8 mouse cellular contexts compared by ENCODE assay signal in genomic region chr12:84316721-84317621, GRCm38 (mm10). TPM values are rescaled to one million over a fixed set of nuclear protein-coding genes. Genes with fewer than 3 reads are reported as not detected.
DNase-seq lines count a peak whose midpoint lies in the region; ATAC-seq and TF ChIP-seq lines count a peak whose summit lies in the region.

Gene Zfp410, plus strand, starts transcription at chr12:84316852.

- in situ Hi-C loops in ES-E14 (cut with MboI; ENCODE audit: low sequenced_read_pairs in 2 of 2, unreplicated experiment in 2 of 2), result no loop called here

- H3K9me3 ChIP-seq in ES-E14 (ENCODE audit: control insufficient read depth, insufficient read depth, low read depth, low read length), result no peaks in the 10 kb centered on the region
- H3K9me3 ChIP-seq in forebrain, embryonic 16.5 days (ENCODE audit: control insufficient read depth, low read length), result no peaks in the 10 kb centered on the region
- no peaks in the 10 kb centered on the region for H3K9me3 ChIP-seq in lung, embryonic 14.5 days (ENCODE audit: low read depth, low read length)

- peak; percentile 90 for DNase-seq in ES-E14 (ENCODE audit: low read depth, low spot score)
- peak; percentile 85 for DNase-seq in cerebellum, adult 11-12 months
- peak; percentile 82 to 90 for DNase-seq in heart, postnatal 36 days
- DNase-seq in layer of hippocampus, adult 2 months (ENCODE audit: low spot score in 2 of 2), result peak; percentile 77 to 78
- peak; percentile 96 for DNase-seq in lung, embryonic 14.5 days
- peak; percentile 85 for DNase-seq in thymus, adult 2 months

- peak within 1 kb of the TSS; percentile 69 to 99 for H3K4me3 ChIP-seq in ES-E14 (ENCODE audit: insufficient read depth in 1 of 2, low read depth in 1 of 2, low read length in 2 of 2, poor library complexity in 1 of 2, severe bottlenecking in 1 of 2)
- H3K4me3 ChIP-seq in forebrain, embryonic 16.5 days (replicated peaks; ENCODE audit: low read length), result peak within 1 kb of the TSS; percentile 91
- peak within 1 kb of the TSS; percentile 99 for H3K4me3 ChIP-seq in layer of hippocampus, adult 2 months
- peak within 1 kb of the TSS; percentile 98 for H3K4me3 ChIP-seq in lung, embryonic 14.5 days (ENCODE audit: low read depth, low read length)
- peak within 1 kb of the TSS; percentile 83 for H3K4me3 ChIP-seq in olfactory bulb, adult 2 months (ENCODE audit: insufficient read depth, low read depth, low read length)
- H3K4me3 ChIP-seq in thymus, adult 2 months (ENCODE audit: control insufficient read depth, insufficient read depth, low read length), result peak within 1 kb of the TSS; percentile 99

- no peak; the same call in 1 of the 2 replicates for TF ChIP-seq CTCF in layer of hippocampus, adult 2 months (conservative IDR thresholded peaks at IDR 0.05)
- no peak for TF ChIP-seq CTCF in lung, embryonic 14.5 days (IDR thresholded peaks at IDR 0.05; ENCODE audit: low read depth)
- TF ChIP-seq CTCF in olfactory bulb, adult 2 months (IDR thresholded peaks at IDR 0.05; ENCODE audit: insufficient read depth, low read depth, low read length), result no peak
- peak; percentile 29; the same call in 1 of the 2 replicates for TF ChIP-seq CTCF in thymus, adult 2 months (IDR thresholded peaks at IDR 0.05; ENCODE audit: borderline replicate concordance, control insufficient read depth, extremely low read depth, insufficient read depth, low read length, poor library complexity)

- H3K4me2 ChIP-seq in forebrain, embryonic 16.5 days (ENCODE audit: low read length), result peak within 1 kb of the TSS; percentile 63
- peak within 1 kb of the TSS; percentile 89 for H3K4me2 ChIP-seq in lung, embryonic 14.5 days

- peak; percentile 97 for ATAC-seq in forebrain, embryonic 16.5 days
- peak; percentile 98 for ATAC-seq in lung, embryonic 14.5 days (ENCODE audit: insufficient read depth)

- intact Hi-C loops in heart, postnatal 36 days (cut with DNase I), result no loop called here

- WGBS in forebrain, embryonic 16.5 days, result under 1% methylated on average over 77 of the region's 77 CpGs
- under 1% methylated on average over 76 of the region's 77 CpGs for WGBS in lung, embryonic 14.5 days
- under 1% methylated on average over 77 of the region's 77 CpGs for WGBS in olfactory bulb, adult 2 months
- under 1% methylated on average over 77 of the region's 77 CpGs for WGBS in thymus, adult 2 months

- no peaks in the 10 kb centered on the region for H3K36me3 ChIP-seq in ES-E14 (ENCODE audit: control insufficient read depth, insufficient read depth, low read length, poor library complexity, severe bottlenecking)
- no peaks in the 10 kb centered on the region; the same call in 1 of the 2 replicates for H3K36me3 ChIP-seq in forebrain, embryonic 16.5 days (ENCODE audit: control insufficient read depth, insufficient read depth)
- H3K36me3 ChIP-seq in lung, embryonic 14.5 days (ENCODE audit: insufficient read depth), result no peaks in the 10 kb centered on the region
- no peaks in the 10 kb centered on the region for H3K36me3 ChIP-seq in thymus, adult 2 months (ENCODE audit: control insufficient read depth, insufficient read depth, low read length)

- H3K27ac ChIP-seq in ES-E14 (ENCODE audit: insufficient read depth, low read depth, low read length, poor library complexity, severe bottlenecking), result peak within 1 kb of the TSS; percentile 19; the same call in 1 of the 2 replicates
- H3K27ac ChIP-seq in forebrain, embryonic 16.5 days (ENCODE audit: low read length), result peak within 1 kb of the TSS; percentile 95
- H3K27ac ChIP-seq in layer of hippocampus, adult 2 months, result peak within 1 kb of the TSS; percentile 92
- H3K27ac ChIP-seq in lung, embryonic 14.5 days (ENCODE audit: low read depth), result peak within 1 kb of the TSS; percentile 97
- H3K27ac ChIP-seq in olfactory bulb, adult 2 months (ENCODE audit: insufficient read depth, low read depth, low read length), result peak within 1 kb of the TSS; percentile 93
- H3K27ac ChIP-seq in thymus, adult 2 months (ENCODE audit: control insufficient read depth, insufficient read depth, low read length), result peak within 1 kb of the TSS; percentile 74

- TF ChIP-seq POLR2A in olfactory bulb, adult 2 months (IDR thresholded peaks at IDR 0.05; ENCODE audit: insufficient read depth, low read depth, low read length), result peak; percentile 48
- TF ChIP-seq POLR2A in thymus, adult 2 months (IDR thresholded peaks at IDR 0.05; ENCODE audit: control insufficient read depth, extremely low read depth, insufficient read depth, low read length, poor library complexity), result peak; percentile 77

- peak within 1 kb of the TSS; percentile 82 for H3K9ac ChIP-seq in ES-E14 (ENCODE audit: insufficient read depth, low read depth, low read length, poor library complexity, severe bottlenecking)
- H3K9ac ChIP-seq in forebrain, embryonic 16.5 days (replicated peaks; ENCODE audit: low read depth, low read length), result peak within 1 kb of the TSS; percentile 86
- peak within 1 kb of the TSS; percentile 98 for H3K9ac ChIP-seq in lung, embryonic 14.5 days

- H3K27me3 ChIP-seq in forebrain, embryonic 16.5 days (replicated peaks; ENCODE audit: control insufficient read depth, insufficient read depth, low read length), result no peaks in the 10 kb centered on the region
- H3K27me3 ChIP-seq in lung, embryonic 14.5 days (ENCODE audit: insufficient read depth, low read length), result no peaks in the 10 kb centered on the region
- H3K27me3 ChIP-seq in thymus, adult 2 months (ENCODE audit: control insufficient read depth, insufficient read depth, low read length), result no peaks in the 10 kb centered on the region

- peaks cover 0 to 4% of the 10 kb centered on the region in 2 experiments; a peak in 1 of 4 replicates for H3K4me1 ChIP-seq in ES-E14 (ENCODE audit: control insufficient read depth in 2 of 2, insufficient read depth in 2 of 2, low read length in 2 of 2, poor library complexity in 1 of 2)
- peaks cover 17% of the 10 kb centered on the region for H3K4me1 ChIP-seq in forebrain, embryonic 16.5 days (replicated peaks; ENCODE audit: control insufficient read depth, insufficient read depth, low read length)
- 0 out of 2 replicates have a peak, but pooled peaks cover 8% of the 10 kb centered on the region for H3K4me1 ChIP-seq in lung, embryonic 14.5 days (ENCODE audit: insufficient read depth)
- H3K4me1 ChIP-seq in olfactory bulb, adult 2 months (ENCODE audit: control insufficient read depth, insufficient read depth, low read length), result no peaks in the 10 kb centered on the region; the same call in 1 of the 2 replicates
- peaks cover 5% of the 10 kb centered on the region for H3K4me1 ChIP-seq in thymus, adult 2 months (replicated peaks; ENCODE audit: control insufficient read depth, insufficient read depth, low read length)

TF ChIP-seq in ES-E14, 5 proteins besides CTCF, POLR2A, EP300 and RAD21:
- TF ChIP-seq ZNF384 (IDR thresholded peaks at IDR 0.05; ENCODE audit: low read depth, low read length), result no peak
- 0 out of 2 replicates have a peak, but pooled peaks have one; percentile 29 for TF ChIP-seq HCFC1 (IDR thresholded peaks at IDR 0.05; ENCODE audit: borderline replicate concordance, insufficient read depth, low read length)
TF ChIP-seq in ES-E14: peak in this region for 1.

RNA-seq across cellular contexts. Expression of gene Zfp410, which starts in this region (rescaled TPM):
- 36.5 and 39.6 TPM in 2 replicates for total RNA-seq in ES-E14 (2012; rRNA removed)
- 87.9 and 97.7 TPM in 2 replicates for polyA plus RNA-seq in forebrain, embryonic 16.5 days (2015; fragmentation: Nextera tagmentation; extraction: Ambion mirVana)
- 10 to 100 TPM; 23.8 to 25.4 TPM for total RNA-seq in heart, postnatal 36 days (2021)
- 10 to 100 TPM; 39.3 to 41.0 TPM for total RNA-seq in layer of hippocampus, adult 2 months (2021)
- polyA plus RNA-seq in lung, embryonic 14.5 days (2014; fragmentation: Nextera tagmentation; extraction: Ambion mirVana), result 81.3 and 82.7 TPM in 2 replicates
- polyA plus RNA-seq in olfactory bulb, adult 2 months (2012; ENCODE audit: insufficient read depth, insufficient read length, low replicate concordance, missing spikeins), result not detected in 2 replicates
- polyA plus RNA-seq in thymus, adult 2 months (2012; rRNA removed), result 59.1 and 59.5 TPM in 2 replicates

Comparison
In these comparisons a context has a peak if more than half of its experiments do, and no peak if none do; other contexts are left out.
1. Peak in every context shown above with its lines: DNase-seq, ATAC-seq, H3K4me3 ChIP-seq and H3K27ac ChIP-seq.
2. RNA of gene Zfp410 (polyA plus RNA-seq): 87.9 to 97.7 TPM in forebrain, embryonic 16.5 days, 81.3 to 82.7 TPM in lung, embryonic 14.5 days and 59.1 to 59.5 TPM in thymus, adult 2 months; not detected in olfactory bulb, adult 2 months; every median in the first group is over 10 times any median in the second.
3. H3K27ac ChIP-seq: peak in every context shown above with its lines; median percentile 97 in lung, embryonic 14.5 days; 95 in forebrain, embryonic 16.5 days; 93 in olfactory bulb, adult 2 months; 92 in layer of hippocampus, adult 2 months; 74 in thymus, adult 2 months; 19 in ES-E14.